Mouse (Mus musculus) left cerebral cortex, adult 11 months (tissue): ENCODE measurements at regions not wholly inside any gene's neighbourhood (a gene's known extent, or its start where the extent isn't known, plus 50 kb on each side); places are given as distances from the start of the nearest gene placed in this dataset.

Experiments used
- DNase-seq: peaks from one replicate; pipeline ENCODE4 v3.0.0; 2022; ENCODE audit warnings: low spot score

GRCm38 (mm10) chr16:54770871-54771270 lies 526.9 kb downstream of the Zpld1 start:
- no peak for DNase-seq

DNA sequence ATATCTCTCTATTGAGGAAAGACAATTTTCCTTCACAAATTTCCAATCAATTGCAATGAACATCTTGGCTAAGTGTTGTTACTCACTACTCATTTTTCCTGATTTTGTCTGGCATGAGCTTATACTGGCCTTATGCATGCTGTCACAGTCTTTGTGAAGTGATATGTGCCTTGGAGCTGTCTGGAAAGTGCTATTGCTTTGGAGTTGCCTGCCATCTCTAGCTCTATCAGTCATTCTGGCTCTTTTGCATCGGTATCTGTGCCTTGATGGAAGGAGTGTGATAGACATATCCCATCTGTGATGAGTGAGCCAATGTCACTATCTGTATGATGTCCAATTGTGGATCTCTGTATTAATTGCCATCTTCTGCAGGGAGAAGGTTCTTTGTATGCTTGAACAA lies 553.6 kb downstream of the Zpld1 start:
- no peak for DNase-seq

DNA sequence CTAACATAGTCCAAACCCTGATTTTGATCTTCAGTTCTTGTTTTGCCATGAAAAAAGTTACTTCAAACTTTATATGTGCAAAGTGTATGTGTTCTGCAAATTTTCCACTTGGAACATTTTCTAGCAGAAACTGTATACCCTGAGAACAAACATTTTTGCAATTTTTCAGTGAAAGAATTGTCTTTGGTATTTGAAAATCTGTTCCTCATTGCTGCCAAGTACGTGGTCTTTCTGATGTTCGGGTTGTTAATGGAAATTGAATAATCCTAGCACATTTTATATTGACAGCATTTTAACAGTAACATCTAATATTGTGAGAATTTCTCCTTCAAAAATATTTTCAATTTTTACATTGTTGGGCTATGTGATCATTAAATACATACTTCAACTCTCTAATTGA lies 564.3 kb downstream of the Zpld1 start:
- DNase-seq, result no peak

DNA sequence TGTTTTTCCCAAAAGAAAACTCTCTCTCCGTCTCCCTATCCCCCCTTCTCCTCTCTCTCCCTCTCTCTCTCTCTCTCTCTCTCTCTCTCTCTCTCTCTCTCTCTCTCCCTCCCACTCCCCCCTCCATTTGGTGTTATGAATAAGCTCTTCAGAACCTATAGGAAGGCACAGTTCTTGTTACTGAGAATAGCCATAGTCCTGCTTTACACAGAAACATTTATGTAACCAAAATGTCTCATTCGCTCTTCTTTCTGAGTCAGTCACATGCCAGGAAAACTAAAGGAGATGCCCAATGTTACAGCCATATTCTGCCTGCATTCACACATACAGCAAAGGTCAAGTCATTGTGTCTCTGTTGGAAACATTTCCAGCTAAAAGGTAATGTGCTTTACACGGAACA lies 589.9 kb downstream of the Zpld1 start:
- no peak for DNase-seq

GRCm38 (mm10) chr16:54682815-54683214 lies 615.0 kb downstream of the Zpld1 start:
- no peak for DNase-seq

GRCm38 (mm10) chr16:54648728-54649525 lies 648.9 kb downstream of the Zpld1 start:
- no peak for DNase-seq

GRCm38 (mm10) chr16:54647821-54648220 lies 650.0 kb downstream of the Zpld1 start:
- DNase-seq, result no peak

- DNase-seq, result peak; percentile 2
These were observed 651.5 kb downstream of the Zpld1 start for GRCm38 (mm10) chr16:54646252-54646651.

- no peak for DNase-seq
These were observed 668.6 kb downstream of the Zpld1 start for GRCm38 (mm10) chr16:54629183-54629582.

DNA sequence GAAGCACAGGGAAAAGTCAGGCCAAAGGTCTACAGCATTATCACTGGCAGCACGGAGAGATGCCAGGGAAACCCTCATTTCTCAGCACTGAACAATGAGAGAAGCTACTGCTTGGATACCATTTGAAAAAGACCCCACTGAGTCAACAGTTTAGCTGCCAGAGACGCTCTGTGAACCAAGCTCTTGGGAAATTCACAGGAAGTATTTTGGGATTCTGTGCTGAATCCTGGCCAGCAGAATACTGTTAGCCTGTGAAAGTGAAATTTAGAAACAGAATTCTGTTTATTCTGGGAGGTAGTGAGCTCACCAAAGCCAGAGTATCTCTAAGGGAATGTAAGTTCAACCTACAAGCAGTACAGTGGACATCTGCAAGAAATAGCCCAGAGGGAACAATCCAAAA lies 705.1 kb downstream of the Zpld1 start:
- DNase-seq, result peak; percentile 12
